Mouse (Mus musculus) spleen, adult 2 months (tissue): Measurements from ENCODE around the gene Bmpr1b. TPM values are rescaled to one million over a fixed set of nuclear protein-coding genes. Genes with fewer than 3 reads are reported as not detected.

Source experiments
- DNase-seq, 2 experiments: peaks; one replicate each; pipeline versions ENCODE4 v3.0.0 to v3.0.0-alpha.2; 2012 to 2021; ENCODE audit warnings: low spot score in 2 of 2, low read depth in 1 of 2
- H3K27ac ChIP-seq: fragments of 200-500 bp; 2 replicates; pipeline ENCODE4 v1.5.1; 2012; ENCODE audit warnings: low read length, inconsistent platforms; ENCODE audit not compliant: insufficient read depth
- H3K27me3 ChIP-seq: fragments of 200-500 bp; 2 replicates; pipeline ENCODE4 v1.6.1; 2012; ENCODE audit warnings: mild to moderate bottlenecking, moderate library complexity, low read length, inconsistent platforms; ENCODE audit not compliant: control insufficient read depth, insufficient read depth
- H3K36me3 ChIP-seq: fragments of 200-500 bp; 2 replicates; pipeline ENCODE4 v1.6.1; 2012; ENCODE audit warnings: mild to moderate bottlenecking, low read length, inconsistent platforms; ENCODE audit not compliant: control insufficient read depth, insufficient read depth
- H3K4me1 ChIP-seq: fragments of 200-500 bp; 2 replicates; pipeline ENCODE4 v1.6.1; 2011; ENCODE audit warnings: inconsistent platforms; ENCODE audit not compliant: control insufficient read depth, insufficient read depth, insufficient read length
- H3K4me3 ChIP-seq: fragments of 200-500 bp; 2 replicates; pipeline ENCODE4 v1.5.1; 2011; ENCODE audit warnings: mild to moderate bottlenecking, inconsistent platforms; ENCODE audit not compliant: insufficient read depth, insufficient read length; ENCODE audit errors: extremely low read depth
- CTCF ChIP-seq: fragments of 200-500 bp; IDR thresholded peaks from 2 replicates; pipeline ENCODE4 v1.5.1; 2011; ENCODE audit warnings: mild to moderate bottlenecking, inconsistent platforms; ENCODE audit not compliant: insufficient read depth, insufficient read length, insufficient replicate concordance; ENCODE audit errors: extremely low read depth
- POLR2A ChIP-seq: fragments of 200-500 bp; IDR thresholded peaks from 2 replicates; pipeline ENCODE4 v1.6.1; 2011; ENCODE audit warnings: low read depth, low read length, inconsistent platforms
- WGBS: fragments of 180-500 bp; shearing (Covaris S2); methylation state at CpG from one replicate; pipeline ENCODE4 v1.1.7; 2018; 5-methylcytosine and 5-hydroxymethylcytosine counted together
- polyA plus RNA-seq: library from polyadenylated mRNA; depleted of rRNA; stranded (reverse); fragments of >200 nt; gene quantifications from 2 replicates; pipeline ENCODE4 v1.2.3, GENCODE M21; 2012

Bmpr1b gene
- polyA plus RNA-seq, 1 experiment = 0.06 TPM

DNA sequence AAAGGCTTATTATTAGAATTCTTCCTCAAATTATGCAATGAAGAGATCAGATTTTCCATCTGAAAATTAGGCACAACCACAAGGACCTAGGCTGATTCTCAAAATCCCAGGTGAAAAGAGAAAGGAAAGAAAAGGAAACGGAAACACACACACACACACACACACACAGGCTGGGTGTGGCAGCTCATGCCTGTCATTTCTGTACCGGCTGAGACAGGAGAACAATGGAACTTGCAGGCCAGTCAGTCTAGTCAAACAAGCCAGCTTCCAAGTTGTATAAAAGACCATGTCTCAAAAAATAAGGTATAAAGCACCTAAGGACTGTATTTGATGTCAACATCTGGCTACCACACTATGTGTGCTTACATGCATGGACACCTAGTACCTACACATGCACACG lies 7.8 kb downstream of the Bmpr1b start:
- no peaks in the 10 kb centered on the region for H3K36me3 ChIP-seq
- no peak overlapping the region for H3K4me3 ChIP-seq
- no peaks in the 10 kb centered on the region for H3K27me3 ChIP-seq
- TF ChIP-seq POLR2A (no peak), CTCF (no peak)
- H3K27ac ChIP-seq = no peak overlapping the region
- DNase-seq = no peak
- 87% methylated on average over 3 of the region's 3 CpGs for WGBS
- H3K4me1 ChIP-seq = no peaks in the 10 kb centered on the region

GRCm38 (mm10) chr3:142151980-142152379 lies 17.2 kb downstream of the Bmpr1b start:
- no peak overlapping the region for H3K27ac ChIP-seq
- WGBS = 85% methylated on average over 5 of the region's 5 CpGs
- TF ChIP-seq POLR2A (no peak), CTCF (no peak)
- no peak overlapping the region for H3K4me3 ChIP-seq
- H3K27me3 ChIP-seq = no peaks in the 10 kb centered on the region
- H3K4me1 ChIP-seq = no peaks in the 10 kb centered on the region
- DNase-seq = no peak
- no peaks in the 10 kb centered on the region for H3K36me3 ChIP-seq

GRCm38 (mm10) chr3:142138796-142139195 lies 30.4 kb downstream of the Bmpr1b start:
- Histone ChIP-seq H3K27me3 (no peaks in the 10 kb centered on the region), H3K4me1 (no peaks in the 10 kb centered on the region), H3K27ac (no peak overlapping the region), H3K4me3 (no peak overlapping the region), H3K36me3 (no peaks in the 10 kb centered on the region)
- 81% methylated on average over 5 of the region's 5 CpGs for WGBS
- DNase-seq = no peak
- TF ChIP-seq POLR2A (no peak), CTCF (no peak)

DNA sequence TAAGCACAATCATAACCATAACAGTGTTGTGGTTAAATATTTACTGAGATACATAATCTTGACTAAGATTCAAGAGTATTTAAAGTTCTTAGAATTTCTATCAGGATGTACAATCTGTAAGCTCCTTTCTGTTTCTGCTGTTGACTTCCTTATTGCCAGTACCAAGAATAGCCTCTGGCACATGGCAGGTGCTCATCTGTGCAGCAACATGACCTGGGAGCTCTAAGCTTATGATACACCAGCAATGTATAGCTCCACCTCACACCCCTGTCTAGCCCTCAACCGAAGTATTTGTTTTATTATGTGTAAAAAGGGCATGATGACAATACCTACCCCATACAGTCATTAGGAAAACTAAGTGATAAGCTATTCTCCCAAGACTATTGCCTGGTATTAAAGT lies 42.8 kb downstream of the Bmpr1b start:
- TF ChIP-seq CTCF = no peak
- TF ChIP-seq POLR2A = no peak
- H3K4me3 ChIP-seq = no peak overlapping the region
- no peaks in the 10 kb centered on the region for H3K27me3 ChIP-seq
- WGBS = 84% methylated on average over 1 of the region's 1 CpGs
- H3K4me1 ChIP-seq = no peaks in the 10 kb centered on the region
- no peaks in the 10 kb centered on the region for H3K36me3 ChIP-seq
- H3K27ac ChIP-seq = no peak overlapping the region
- no peak for DNase-seq

GRCm38 (mm10) chr3:142125556-142125955 lies 43.7 kb downstream of the Bmpr1b start:
- Histone ChIP-seq H3K4me1 (no peaks in the 10 kb centered on the region), H3K36me3 (no peaks in the 10 kb centered on the region), H3K27ac (no peak overlapping the region), H3K27me3 (no peaks in the 10 kb centered on the region), H3K4me3 (no peak overlapping the region)
- DNase-seq = no peak
- TF ChIP-seq CTCF (no peak), POLR2A (no peak)
- WGBS = 81% methylated on average over 2 of the region's 2 CpGs

DNA sequence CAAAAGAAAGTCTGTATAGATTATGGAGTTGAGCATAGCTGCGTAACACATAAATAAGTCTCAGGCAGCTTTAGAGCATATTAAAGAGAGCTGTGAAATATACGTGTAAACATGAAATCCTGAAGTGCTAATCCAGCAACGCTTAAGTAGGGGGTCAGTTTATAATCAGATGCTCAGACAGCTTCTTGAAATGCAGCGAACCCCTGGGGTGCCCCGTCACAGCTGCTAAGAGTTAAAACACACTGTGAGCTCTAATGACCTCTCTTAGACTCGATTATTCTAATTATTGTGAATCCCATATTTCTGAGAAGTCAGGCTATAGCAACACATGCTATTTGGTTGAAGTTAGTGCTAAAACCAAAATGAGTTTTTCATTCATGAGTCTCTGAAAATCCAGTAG lies 45.0 kb downstream of the Bmpr1b start:
- H3K4me1 ChIP-seq = no peaks in the 10 kb centered on the region
- no peaks in the 10 kb centered on the region for H3K36me3 ChIP-seq
- 75% methylated on average over 6 of the region's 6 CpGs for WGBS
- H3K27me3 ChIP-seq = no peaks in the 10 kb centered on the region
- no peak overlapping the region for H3K4me3 ChIP-seq
- TF ChIP-seq CTCF (no peak), POLR2A (no peak)
- H3K27ac ChIP-seq = no peak overlapping the region
- no peak for DNase-seq

GRCm38 (mm10) chr3:142122376-142122775 lies 46.8 kb downstream of the Bmpr1b start:
- Histone ChIP-seq H3K27ac (no peak overlapping the region), H3K36me3 (no peaks in the 10 kb centered on the region), H3K27me3 (no peaks in the 10 kb centered on the region), H3K4me1 (no peaks in the 10 kb centered on the region), H3K4me3 (no peak overlapping the region)
- DNase-seq = no peak
- TF ChIP-seq CTCF (no peak), POLR2A (no peak)
- 77% methylated on average over 5 of the region's 5 CpGs for WGBS
